Mouse (Mus musculus): ENCODE measurements at regions not wholly inside any gene's neighbourhood (a gene's known extent, or its start where the extent isn't known, plus 50 kb on each side); places are given as distances from the start of the nearest gene placed in this dataset.
A peak's percentile ranks its signal among the peaks of the same experiment; 100 is the strongest.

DNA sequence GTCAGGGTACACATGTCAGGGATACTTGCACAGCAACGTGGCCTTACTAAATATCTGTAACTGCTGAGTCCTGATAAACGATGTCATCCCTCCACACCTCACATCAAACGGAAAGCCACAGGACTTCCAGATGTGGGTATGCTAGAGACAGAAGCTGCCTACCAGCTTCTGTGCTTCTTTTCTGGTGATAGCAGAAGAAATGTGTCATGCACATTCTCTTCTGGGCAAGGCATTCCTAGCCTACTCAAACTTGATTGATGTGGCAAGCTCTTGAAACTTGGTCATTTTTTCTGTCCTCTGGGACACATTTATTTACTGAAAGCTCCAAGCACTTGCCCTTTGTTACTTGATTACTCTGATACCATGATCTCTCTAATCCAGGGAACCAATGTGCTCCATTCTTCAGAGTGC, 282.8 kb upstream of the Gm9747 start:
- DNase-seq: no peak

GRCm38 (mm10) chr1:81950853-81951252, 282.1 kb upstream of the Gm9747 start:
- DNase-seq: no peak

- DNase-seq: no peak
Measured at GRCm38 (mm10) chr1:81951493-81952011, 281.4 kb upstream of the Gm9747 start.

DNA sequence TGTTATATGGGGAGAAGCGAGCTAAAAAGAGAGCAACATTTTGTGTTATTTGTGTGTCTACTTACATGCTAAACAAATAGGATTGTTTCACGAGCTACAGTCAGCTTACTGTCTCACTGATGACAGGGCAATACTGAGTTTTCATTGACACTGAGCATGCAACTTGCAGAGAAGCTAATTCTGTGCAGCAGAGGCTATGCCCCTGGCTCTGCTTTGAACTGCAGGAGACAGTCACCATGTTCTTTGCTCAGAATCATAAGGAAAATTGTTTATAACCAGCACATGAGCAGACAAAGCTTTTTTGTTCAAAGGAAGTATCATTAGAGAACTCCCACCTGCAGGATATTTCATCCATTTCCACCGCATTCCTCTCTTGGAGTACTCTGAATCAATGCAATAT, 280.8 kb upstream of the Gm9747 start:
- no peak for DNase-seq

DNA sequence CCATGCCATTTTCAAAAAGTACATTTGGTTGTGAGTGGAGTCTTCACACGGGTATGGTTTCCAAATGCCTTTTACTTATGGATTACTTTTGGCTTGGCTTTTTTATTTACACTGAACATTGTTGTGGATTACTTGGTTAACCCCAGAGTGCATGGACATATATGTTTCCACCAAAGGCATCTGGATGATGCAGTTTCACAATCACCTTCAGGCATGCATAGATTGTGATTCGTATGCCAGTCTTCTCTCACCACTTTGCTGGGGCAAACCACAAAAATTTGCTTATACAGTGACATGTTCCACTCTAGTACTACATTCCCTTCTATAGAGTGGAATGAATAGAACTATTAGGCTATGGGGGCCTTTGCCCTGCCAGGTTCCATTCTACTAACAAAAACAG, 278.4 kb upstream of the Gm9747 start:
- no peak for DNase-seq

DNA sequence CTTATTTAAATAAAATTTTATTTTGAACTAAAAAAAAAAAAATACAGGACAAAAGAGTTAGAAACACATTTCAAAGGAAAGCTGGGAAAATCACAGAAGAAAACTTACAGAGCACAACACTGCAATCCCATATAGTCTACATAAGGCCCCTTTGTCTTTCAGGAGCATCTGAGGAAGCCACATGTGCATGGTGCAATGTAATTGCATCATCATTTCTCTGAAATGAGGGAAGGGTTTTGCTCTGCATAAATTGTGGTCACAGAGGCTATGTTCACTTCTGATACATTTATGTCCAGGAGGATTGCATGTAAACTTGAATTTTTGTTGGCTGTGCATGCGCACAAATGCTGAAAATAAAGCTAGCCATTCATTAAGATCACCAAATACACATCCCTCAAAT, 265.9 kb upstream of the Gm9747 start:
- DNase-seq: no peak

DNA sequence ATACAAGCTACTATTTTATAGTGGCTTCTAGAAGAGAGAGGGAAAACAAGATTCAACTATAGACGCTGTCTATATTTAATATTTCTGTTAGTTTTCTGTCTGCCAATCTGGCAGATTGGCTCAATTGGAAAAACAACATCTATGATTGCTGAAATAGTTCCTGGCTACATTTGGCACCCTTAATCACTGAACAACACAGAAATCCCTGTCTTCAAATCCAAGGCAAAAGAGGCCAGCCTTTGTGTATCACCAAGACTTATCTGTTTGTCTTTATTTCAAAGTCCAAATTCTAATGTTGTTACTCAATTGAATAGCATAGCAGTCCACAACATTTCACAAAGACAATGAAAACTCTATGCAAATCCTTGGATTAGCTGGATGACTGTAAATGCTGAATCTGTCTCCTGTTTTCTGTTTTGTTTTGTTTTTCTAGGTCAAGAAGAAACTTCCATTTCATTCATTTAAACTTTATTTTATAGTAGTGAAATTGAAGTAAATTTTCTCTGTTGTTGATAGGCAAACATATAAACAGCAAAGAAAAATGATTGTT, 265.1 kb upstream of the Gm9747 start:
- DNase-seq: no peak

- no peak for DNase-seq
Measured at GRCm38 (mm10) chr1:81972575-81972974, 260.3 kb upstream of the Gm9747 start.

- no peak for DNase-seq
Measured at GRCm38 (mm10) chr1:81973481-81973880, 259.4 kb upstream of the Gm9747 start.

GRCm38 (mm10) chr1:82007943-82008342, 225.0 kb upstream of the Gm9747 start:
- no peak for DNase-seq

DNA sequence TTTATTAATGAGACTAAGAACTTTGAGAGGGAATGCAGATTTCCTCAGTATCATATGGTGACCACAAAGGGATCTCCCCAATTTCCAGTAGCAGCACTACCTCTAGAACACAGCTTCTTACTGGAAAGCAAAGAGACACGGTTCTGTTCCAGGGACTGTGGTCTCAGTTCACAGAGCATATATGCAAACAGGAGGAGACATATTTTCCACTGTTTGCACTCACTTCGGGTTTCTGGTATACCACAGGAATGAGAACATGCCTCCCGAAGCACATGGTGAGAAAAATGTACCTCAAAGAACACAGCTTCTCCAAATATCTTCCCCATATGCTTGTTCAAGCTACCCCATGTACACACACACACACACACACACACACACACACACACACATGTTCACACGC, 224.1 kb upstream of the Gm9747 start:
- no peak for DNase-seq

- peak; percentile 18 to 34 for DNase-seq
Measured at GRCm38 (mm10) chr1:82010995-82011394, 221.9 kb upstream of the Gm9747 start.

- DNase-seq: no peak
Measured at GRCm38 (mm10) chr1:82015341-82015740, 217.6 kb upstream of the Gm9747 start.

GRCm38 (mm10) chr1:82018701-82019404, 214.1 kb upstream of the Gm9747 start:
- no peak for DNase-seq

DNA sequence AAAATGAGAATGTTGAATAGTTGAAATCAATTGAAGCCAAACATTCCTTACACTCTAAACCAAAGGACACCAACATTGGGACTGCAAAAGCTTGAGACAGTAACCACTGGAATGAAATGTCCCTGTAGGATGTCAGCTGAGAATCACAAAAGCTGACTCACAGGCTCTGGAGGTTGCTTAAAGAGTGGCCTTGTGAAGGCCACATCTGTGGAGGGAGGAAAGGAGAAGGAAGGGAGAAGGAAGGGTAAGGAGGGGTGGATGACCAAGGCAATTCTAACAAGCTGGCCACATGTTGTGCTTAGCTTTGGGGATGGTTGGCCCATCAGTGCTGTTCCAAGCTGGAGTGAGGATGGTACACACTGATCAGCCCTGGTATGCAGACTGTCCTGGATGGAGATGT, 205.2 kb upstream of the Gm9747 start:
- no peak for DNase-seq

- DNase-seq: no peak
Measured at GRCm38 (mm10) chr1:82031130-82031529, 201.8 kb upstream of the Gm9747 start.

DNA sequence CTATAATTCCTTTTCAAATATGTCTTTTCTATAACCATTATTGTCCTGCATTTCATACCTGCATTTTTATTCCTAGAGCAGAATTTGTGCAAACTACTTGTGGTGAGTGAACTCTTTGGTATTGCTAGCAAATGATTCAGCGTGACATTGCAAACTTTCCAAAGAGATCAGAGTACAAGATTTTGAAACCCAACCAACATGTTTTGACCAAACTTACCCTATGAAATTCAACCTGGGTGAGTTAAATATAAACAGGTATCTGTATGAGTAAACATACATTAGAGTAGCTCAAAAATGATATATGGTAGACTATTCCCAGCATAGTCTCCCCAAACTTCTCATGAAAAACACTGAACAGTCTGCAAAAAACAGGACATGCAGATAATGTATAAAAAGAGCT, 200.5 kb upstream of the Gm9747 start:
- no peak for DNase-seq

- no peak for DNase-seq
Measured at GRCm38 (mm10) chr1:82038171-82038570, 194.7 kb upstream of the Gm9747 start.

DNA sequence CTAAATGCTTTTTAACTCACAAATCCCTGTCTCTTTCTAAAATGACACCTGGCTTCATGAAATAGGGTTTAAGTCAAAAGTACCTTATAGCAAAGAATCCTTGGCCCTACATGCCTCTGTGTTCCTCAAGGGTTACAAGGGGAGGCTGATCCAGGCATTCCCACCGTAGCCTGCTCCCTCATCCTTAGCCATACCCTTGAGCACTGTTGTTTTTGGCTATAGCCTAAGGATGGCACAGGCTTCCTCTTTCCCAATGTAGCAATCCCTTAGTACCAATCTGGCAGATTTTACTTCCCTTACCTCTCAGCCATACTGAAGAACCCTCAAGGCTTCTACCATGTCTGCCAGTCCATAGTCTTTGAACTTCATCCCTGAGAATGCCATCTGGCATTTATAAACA, 194.2 kb upstream of the Gm9747 start:
- DNase-seq: no peak

DNA sequence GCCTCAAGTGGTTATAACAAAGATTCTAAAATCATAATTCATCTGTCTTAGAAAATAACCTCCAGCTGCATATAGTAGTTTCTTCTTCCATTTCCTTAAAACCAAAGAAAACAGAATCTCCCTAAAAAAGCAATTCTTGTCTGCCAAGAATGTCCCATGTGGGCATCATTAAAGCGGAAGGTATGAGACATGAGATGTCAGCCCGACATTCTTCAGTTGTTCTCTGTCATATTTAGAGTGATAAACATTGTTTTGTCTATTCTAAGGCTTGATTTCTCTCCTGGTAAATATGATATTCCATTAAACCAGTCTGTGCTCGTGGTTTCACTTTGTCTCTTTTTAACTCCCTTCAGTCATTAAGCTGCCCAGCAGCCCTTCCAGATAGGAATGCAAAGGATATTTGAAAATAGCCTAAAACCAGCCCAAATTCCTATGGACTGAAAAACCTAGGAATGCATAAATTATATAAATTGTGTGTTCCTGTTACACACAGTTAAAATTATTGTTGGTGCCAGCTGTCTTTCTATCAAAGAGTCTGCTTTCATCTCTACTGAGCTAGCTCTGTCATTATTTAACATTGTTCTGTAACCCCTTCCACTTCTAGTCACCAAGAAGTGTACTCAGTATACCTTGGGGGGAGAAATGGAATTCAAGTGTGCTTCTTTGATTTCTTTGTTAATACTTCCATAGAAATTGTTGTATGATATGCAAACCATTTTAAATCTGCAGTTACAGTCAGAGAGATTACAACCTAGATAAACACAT, 191.4 kb upstream of the Gm9747 start:
- no peak for DNase-seq

DNA sequence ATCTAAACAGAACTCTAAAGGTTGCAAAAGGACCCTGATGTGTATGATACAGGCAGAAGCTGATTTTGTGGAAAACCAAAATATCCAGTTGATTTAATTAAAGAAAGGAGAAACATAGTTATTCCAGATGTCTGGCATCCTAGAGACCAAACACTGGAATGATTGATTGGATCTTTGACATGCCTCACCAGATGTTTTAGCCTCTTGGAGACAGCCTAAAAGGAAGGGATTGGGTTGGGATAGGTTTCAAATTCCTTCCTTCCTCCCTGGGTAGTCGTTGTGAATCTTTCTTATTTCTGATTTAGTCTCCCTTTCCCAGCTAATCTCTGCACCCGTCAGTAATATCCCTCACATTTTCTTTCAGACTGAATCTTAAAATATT, 190.9 kb upstream of the Gm9747 start:
- no peak for DNase-seq

DNA sequence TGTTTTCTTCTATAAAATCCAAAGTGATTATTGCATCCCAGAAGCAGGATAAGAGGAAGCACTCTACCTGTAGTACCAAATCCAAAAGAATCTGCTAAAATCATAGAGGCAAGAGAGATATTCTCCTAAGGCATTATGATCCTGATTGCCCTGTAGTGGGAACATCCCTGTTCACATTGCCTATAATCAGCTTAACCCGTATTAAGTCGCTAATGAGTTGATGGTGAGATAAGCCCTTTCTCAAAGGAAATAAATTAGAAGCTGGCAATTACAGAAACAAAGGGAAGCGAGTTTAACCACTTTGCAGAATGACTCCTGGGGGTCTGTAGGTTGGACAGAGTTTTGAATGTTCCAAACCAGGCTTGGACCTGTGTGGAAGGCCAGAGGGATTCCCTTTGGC, 190.4 kb upstream of the Gm9747 start:
- no peak for DNase-seq

GRCm38 (mm10) chr1:82066291-82066690, 166.6 kb upstream of the Gm9747 start:
- DNase-seq: no peak

- no peak for DNase-seq
Measured at GRCm38 (mm10) chr1:82068571-82068970, 164.3 kb upstream of the Gm9747 start.
